Mouse (Mus musculus): ENCODE measurements at regions not wholly inside any gene's neighbourhood (a gene's known extent, or its start where the extent isn't known, plus 50 kb on each side); places are given as distances from the start of the nearest gene placed in this dataset.

DNA sequence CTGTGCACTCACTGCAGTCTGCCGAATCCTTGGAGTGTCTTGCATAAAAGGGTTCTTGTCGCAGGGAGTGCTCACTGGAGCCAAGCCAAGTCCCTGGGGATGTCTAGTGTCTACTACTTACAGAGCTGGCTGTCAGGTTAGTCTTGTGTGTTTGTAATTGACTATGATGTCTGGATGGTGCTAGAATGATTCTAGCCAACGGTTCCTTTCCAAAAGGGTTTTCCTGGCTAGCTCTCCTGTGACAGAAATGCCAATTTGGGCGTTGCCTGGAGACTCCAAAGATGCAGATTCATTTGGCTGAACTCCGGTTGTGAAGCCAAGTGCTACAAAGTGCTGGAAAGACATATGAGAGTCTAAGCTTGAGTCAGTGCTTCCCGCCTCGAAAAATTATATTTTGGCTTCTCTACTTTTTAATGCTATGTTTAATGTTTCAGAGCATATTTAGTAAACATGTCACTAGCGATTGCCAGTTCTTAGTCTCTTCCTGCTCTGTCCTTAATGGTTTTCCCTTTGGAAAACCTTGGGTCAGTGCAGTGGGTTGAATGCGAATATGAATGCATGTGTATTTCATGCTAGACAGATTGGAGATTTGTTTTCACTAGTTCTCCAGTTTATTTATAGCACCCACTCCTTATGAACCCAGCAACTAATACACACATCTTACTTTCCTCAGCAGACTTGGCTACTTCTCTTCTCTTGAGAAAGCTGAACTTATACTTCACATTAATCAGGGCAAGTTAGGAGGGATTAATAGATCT is 162.2 kb upstream of the Etaa1 start:
- TF ChIP-seq CTCF (IDR thresholded peaks at IDR 0.05) (no peak), EP300 (IDR thresholded peaks at IDR 0.05; ENCODE audit: insufficient read depth, low read depth, low read length) (no peak)
